Mouse (Mus musculus): ENCODE measurements around the gene Glyatl3. TPM values are rescaled to one million over a fixed set of nuclear protein-coding genes. Genes with fewer than 3 reads are reported as not detected.

Glyatl3 gene
- not detected for total RNA-seq (2023)

GRCm38 (mm10) chr17:40914250-40914649 lies at the start of gene Glyatl3:
Gene Glyatl3, minus strand, starts transcription at chr17:40914350.

GRCm38 (mm10) chr17:40934420-40935231 lies 20.5 kb upstream of the Glyatl3 start, which contains the start of the genes Mut and Cenpq:
Gene Mut, plus strand, starts transcription at chr17:40934685.
Gene Cenpq, minus strand, starts transcription at chr17:40935047.

GRCm38 (mm10) chr17:40879924-40880691 lies 34.0 kb downstream of the Glyatl3 start, which contains the start of gene 9130008F23Rik:
Gene 9130008F23Rik, minus strand, starts transcription at chr17:40880559.

Other genes with a start within 250 kb of the Glyatl3 start
- not detected for gene Esp1, start 187.2 kb downstream of the Glyatl3 start, total RNA-seq (2023)
- not detected for gene Crisp2, start 107.3 kb downstream of the Glyatl3 start, total RNA-seq (2023)
- 10 to 100 TPM in 1 of 2 experiments, 1 to 10 TPM in 1; 3.0 to 14.5 TPM for gene Rhag, start 103.2 kb downstream of the Glyatl3 start, total RNA-seq (2023)
- gene 9130008F23Rik, start 33.8 kb downstream of the Glyatl3 start, total RNA-seq (2023), result under 1 TPM in 1 of 2 experiments, not detected in 1; 0.33 TPM
- gene Mut, start 20.3 kb upstream of the Glyatl3 start, total RNA-seq (2023), result 1 to 10 TPM; 7.9 to 9.4 TPM
- gene Cenpq, start 20.7 kb upstream of the Glyatl3 start, total RNA-seq (2023), result 10 to 100 TPM; 22.8 to 23.9 TPM